Mouse (Mus musculus) lung, postnatal 4 days (tissue): ENCODE data around the gene Myf5.
A peak's percentile ranks its signal among the peaks of the same experiment; 100 is the strongest.

ENCODE experiments used
- DNase-seq, 2 experiments: peaks; one replicate each; pipeline ENCODE4 v3.0.0; 2021

The Myf5 gene

DNA sequence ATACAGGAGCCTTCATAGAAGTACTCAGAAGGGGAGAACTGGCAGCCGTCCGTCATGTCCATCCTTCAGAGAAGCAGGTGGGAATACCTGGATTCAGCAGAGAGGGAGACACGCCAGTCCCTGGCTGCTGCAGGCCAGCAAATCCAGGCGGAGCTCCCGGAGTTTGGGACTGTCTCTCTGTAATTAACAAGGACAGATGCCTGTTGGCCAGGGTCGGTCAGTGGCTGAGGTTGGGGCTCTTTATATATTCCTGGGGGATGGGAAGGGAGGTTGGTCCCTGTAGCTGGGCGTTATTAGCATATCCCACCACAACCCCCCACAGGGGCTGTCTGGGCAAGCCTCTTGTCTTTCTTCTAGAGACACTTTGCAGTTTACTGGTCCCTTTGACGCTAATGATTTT, at the start of gene Myf5:
Gene Myf5, minus strand, starts transcription at position 265 of the 400 bp plus-strand sequence.
- DNase-seq: no peak

DNA sequence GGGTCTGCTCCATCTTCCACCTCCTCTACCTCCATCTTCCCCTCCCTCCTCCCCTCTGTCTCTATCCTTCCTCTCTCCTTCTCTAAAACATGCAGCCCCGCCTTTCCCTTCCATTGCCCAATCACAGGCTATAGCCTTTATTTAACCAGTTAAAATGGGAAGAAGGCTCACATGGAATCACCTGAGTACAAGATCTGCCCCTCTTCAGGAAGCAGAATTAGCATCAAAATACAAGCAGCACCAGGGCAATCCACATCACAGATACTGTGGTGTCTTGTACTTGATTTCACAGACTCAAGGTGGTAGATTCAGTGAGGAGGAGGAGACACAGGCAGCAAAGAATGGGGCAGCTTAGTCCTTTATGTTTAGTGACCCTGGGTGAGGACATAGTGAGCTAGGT, 42.8 kb upstream of the Myf5 start:
- no peak for DNase-seq

DNA sequence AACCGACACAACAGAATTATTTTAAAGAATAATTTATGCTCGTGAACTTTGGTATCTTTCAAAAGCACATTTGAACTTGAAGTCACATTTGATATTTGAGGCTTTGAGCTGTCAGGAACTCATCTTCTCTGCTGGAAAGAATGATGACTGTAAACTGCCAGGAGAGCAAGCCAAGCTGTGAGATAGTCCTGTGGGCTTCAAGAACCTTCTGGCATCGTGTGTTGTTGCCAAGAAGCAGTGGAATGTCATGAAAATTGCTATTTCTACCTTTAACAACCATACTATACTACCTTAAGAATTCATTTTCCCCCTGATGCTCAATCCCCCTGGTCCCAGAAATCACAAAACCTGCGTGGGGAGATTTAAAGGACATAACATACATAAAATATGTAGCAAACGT, 33.3 kb upstream of the Myf5 start:
- no peak for DNase-seq

DNA sequence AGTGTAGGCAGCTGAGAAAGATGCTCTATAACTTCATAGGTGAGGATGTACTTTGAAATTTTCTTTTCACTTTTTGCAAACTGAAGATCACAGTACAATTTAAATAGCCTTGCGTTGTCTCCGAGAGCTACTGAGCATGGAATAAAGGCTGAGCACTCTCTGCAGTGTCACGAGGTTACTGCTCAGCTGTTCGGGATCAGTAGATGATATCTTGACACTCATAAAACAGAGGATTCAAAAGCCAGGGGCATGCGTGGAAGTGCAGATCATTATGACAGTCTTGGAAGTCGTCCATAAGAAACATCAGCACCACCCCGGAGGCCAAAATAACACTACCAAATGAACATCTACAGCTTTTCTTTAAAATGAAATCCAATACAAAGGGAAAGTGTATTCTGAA, 30.7 kb upstream of the Myf5 start:
- DNase-seq: no peak

DNA sequence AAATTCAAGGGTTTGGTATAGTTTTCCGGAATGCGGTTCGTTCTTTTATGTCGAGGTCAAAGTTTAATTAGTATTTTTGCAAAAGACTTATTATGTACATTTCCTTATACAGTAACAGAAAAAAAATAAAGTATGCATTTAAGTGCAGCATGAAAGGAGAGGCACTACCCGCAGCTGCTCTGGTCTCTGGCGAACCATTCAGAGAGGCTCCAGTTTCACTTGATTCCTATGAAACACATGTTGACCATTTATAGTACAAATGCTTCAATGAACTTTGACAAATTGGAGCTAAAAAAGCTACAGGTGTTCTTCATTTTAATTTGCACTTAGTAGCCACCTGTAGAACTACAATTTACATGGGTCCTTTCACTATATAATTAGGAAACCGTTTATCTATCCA, 28.8 kb upstream of the Myf5 start:
- DNase-seq: no peak

DNA sequence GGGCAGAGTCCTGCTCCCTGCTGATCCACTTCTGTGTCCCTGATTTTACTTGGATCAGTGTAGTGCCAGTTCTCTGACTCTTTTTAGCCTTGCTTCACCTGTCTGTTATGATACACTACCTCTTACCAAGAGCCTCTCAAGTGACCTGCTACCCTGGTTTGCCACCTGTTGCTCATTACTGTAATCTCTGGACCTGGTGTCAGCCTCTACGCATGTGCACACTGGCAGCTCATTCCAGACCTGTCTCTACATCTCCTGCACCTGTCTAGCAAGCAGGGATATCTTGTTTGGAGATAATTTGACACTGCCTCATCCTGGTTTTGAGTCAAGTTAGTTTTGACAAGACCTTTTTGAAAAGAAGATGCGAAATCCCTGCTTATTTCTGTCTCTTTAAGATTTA, 20.5 kb upstream of the Myf5 start:
- no peak for DNase-seq

DNA sequence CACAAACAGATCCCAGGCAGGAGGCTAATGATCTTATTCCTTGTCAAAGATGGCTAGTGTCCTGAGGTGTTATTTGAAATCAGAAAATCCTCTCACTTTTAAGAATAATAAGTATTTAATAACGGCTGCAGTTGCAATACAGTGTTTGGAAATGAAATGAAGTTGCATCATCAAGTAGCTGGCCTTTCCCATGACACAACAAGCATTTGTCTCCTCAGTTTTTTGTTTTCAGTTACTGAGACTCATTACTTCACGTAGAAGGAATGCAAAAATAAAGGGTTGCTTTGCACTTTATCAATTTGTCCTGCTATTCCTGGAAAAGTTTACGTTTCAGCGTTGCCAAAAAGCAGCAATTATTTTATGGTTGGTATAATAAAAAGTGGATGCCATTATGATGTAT, 17.5 kb upstream of the Myf5 start:
- DNase-seq: no peak

DNA sequence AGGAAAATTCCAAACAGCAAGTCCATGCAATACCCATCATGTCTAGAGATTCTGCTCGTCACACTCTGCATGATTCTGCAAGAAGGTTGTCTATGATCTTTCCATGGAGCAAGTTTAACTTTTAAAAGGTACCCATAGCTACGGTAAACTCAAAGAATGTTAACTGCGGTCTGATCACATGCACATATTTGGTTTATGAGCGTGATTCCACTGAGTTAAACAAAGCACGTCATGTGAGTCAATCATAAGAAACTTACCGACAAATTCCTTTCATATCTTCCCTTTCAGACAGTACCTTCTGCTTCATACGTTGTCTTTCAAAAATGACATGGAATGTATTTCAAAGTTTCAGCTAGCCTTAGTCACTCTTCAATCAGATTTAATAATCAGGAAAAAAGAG, 16.3 kb upstream of the Myf5 start:
- DNase-seq: no peak

DNA sequence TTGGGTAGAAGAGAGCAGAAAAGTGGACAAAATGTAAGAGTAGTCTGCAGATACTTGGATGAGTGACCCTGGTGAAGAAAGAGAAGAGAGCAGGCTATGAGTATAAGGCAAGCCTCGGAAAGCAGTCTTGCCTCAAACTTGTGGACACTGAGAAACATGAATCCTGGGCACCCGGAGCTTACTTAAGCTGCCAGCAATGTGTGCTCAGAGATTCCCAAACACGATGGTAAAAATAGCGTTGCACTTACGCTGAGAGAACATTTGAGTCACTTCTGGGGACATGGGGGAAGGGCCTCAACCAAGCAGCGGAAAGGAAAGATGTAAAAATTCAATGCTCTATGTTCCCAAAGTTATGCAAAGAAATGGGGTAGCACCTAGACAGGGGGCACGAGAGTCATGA, 13.7 kb upstream of the Myf5 start:
- no peak for DNase-seq

DNA sequence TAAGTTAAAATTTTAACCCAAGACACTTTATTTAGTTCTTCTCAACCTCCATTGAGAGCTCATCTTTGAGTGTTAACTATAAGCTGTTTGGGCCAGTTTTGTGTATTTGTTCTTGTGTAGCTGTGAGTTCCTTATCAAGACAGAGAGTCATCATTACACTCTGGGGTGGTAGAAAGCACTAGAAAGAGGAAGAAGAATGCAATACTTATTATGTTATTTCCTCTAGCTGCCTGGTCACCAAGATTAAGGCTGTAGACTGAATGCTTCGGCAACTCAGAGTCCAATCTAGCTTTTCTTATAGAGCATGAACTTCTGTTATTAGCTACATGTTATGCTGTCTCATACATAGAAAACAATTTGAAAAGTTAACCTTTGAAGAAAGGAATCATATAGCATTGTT, 10.5 kb upstream of the Myf5 start:
- no peak for DNase-seq

DNA sequence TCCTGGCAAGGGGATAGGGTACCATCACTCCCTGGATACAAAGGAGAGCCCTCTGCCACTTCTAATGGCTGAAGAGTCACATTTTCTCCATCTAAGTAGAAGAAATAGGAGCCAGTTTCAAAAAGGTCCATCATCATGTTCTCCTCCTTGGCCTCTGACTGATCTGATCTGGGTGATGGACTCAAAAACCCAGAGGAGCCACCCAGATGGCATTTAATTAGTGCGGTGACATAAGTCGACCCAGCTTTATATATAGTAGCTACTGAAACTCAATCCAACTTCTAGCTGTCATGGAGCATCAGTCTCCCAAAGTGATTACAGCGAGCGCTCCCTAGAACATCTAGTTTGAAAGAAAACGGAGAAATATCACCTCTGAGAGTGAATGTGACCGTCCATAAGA, 8.6 kb upstream of the Myf5 start, which contains the start of gene Myf6:
Gene Myf6, minus strand, starts transcription at position 170 of the 400 bp plus-strand sequence.
- no peak for DNase-seq

DNA sequence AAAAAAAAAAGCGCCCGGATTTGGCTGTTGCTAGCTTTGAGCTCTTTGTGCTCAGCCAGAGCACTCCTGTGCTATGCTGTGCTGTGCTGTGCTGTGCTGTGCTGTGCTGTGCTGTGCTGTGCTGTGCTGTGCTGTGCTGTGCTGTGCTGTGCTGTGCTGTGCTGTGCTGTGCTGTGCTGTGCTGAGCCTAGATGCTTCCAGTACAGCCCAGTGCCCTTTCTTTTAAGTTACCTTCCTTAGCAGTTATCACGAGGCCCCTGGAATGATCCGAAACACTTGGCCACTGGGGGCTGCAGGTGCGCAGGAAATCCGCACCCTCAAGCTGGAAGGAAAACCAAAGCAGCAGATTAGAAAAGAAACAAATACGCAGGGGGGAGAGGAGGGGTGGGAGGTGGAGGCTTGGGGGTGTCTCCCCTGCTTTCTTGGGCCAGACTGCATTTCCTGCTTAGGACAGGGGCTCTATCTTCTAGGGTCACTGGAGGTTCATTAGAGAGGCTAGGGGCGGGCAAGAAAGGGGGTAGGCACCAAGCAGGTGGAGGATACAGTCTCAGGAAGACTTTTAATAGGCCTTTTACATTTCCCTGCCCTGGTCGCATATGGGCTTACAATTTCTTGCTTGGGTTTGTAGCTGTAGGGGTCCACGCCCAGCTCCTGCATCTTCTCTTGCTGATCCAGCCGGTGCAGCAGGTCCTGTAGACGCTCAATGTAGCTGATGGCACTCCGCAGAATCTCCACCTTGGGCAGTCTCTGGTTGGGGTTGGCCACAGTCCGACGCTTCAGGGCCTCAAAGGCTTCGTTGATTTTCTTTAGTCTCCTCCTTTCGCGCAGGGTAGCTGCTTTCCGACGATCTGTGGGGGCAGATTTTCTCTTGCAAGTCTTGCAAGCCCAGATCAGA, 7.9 kb upstream of the Myf5 start:
- DNase-seq: no peak

DNA sequence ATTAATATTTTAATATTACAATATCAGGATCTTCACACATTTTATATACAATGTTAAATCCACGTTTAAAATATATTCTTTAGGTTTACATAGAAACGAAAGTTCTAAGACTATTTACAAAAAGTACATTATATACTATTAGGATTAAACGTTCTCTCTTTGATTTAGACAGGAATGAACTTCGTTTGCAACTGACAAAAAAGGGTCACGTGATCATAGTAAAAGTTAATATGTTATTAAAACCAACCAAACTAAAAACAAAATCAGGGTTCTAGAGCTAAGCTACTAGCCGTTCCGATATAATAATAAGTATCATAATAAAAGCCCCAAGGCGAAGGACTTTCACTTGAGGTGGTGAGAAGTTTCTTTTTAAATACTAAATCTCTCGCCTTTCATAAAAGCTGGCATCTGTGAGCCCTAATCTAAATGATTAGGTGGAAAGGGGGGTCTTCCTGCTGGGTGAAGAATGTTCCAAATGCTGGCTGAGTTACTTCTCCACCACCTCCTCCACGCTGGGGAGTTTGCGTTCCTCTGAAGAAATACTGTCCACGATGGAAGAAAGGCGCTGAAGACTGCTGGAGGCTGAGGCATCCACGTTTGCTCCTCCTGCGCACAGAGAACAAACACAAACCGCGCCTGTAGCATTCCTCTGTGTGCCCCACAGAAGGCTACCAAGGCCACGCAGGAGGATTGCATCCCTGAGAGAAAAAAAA, 7.1 kb upstream of the Myf5 start:
- no peak for DNase-seq

DNA sequence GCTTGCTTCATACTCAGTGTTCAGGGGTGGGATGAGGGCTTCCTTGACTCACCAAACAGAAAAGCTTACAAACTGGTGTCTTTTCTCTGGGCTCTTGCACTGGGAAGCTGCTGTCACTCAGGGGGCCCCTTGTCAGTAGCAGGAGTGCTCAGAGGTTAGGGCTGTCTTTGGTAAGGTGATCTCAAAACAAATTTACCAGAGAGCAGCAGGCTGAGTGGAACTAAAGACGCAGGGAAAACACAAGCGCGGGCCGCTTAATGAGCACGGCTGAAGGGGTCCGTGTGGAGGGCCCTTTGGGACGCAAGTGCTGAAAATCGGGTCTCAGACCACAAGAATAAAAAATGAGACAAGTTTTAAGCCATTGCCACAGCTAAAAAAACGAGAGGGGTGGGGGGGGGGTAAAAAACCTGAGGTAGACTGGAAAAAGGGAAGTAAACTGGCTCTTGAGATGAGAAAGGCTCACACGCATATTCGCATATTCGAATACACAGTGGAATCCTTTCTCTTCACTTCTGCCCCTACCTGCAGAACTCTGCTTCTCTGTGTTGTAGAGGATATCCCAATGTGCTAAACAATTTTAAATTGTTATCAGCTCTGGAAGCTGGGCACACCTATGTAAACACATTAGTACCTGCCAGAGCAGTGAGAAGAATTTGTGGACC, 2.9 kb upstream of the Myf5 start:
- no peak for DNase-seq

DNA sequence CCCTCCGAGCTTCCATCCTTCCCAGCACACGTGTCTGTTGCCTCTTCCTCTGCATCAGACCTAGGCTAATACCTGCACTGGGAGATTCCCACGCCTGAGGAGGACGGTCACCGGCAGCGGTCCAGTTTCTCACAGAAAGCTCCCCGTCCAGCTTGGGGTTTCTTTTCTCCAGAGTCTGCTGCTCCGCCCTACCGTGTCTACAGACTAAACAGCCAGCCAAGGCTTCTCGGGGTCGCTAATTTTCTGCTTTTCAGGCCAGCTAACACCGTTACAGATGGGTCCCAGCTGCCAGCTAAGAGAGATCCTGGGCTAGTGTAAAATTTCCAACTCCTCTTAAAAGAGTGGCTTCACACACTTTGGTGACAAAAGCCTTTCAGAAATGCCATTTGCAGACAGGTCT, 836 bp upstream of the Myf5 start:
- DNase-seq: no peak

DNA sequence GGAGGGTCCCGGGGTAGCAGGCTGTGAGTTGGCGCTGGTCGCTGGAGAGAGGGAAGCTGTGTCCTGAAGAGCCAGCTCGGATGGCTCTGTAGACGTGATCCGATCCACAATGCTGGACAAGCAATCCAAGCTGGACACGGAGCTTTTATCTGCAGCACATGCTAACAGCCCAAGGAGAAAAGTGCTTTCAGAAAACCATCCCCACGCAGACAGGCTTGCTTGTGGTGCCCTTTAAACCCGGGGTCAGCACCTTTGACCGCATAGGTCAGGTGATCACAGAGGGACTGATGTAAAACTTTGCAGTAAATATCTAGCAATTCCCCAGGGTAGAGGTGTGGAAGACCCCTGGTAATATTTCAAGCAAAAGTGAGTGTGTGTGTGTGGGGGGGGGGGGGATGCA, 1.9 kb downstream of the Myf5 start:
- DNase-seq: no peak

DNA sequence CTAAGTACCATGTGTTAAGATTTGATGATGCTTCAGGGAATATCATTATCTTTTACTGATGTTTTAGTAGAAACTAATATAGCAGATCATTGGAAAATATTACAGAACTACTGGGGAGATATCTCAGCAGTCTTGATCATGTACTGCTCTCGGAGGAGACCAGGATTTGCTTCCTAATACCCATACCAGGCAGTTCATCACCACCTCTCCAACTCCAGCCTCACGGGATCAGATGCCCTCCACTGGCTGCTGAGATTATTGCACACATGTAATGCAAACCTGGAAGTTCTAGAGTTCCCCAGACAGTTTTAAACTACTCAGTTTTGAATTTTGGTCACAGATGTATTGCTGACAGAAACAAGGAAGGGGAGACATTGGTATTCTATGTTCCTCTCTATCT, 12.4 kb downstream of the Myf5 start:
- no peak for DNase-seq

DNA sequence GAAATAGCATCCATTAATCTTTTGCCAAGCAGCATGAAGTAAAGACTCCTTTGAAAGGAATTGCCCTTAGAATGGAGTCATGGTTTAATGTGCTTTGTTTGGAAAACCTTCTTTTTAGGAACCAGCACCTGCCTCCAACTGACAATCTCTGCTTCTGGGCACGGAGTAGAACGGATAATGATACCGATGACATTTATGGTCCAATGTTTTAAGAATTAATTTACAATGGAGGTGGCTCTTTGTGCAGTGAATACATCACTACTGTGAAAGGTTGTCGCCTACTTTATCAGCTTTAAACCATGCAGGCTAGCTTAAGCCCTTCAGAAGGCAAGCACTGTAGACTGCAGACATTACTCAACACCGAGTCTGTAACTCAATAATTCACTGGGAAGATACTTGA, 14.2 kb downstream of the Myf5 start:
- no peak for DNase-seq

DNA sequence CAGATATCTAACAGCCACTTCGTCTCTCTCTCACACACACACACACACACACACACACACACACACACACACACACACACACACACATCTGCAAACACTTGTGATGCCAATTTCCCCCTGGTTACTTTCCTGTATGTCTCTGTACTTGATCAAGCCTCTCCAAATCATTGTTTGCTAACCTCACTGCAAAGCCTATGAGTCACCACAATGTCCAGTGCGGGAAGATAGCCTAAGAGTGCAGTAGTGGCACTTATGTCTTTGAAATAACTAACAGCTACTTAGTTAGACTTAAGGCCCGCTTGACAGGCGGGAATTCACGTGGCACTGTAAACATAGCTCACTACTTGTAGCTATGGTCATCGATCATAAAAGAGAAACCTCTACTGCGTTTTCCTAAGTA, 18.1 kb downstream of the Myf5 start:
- DNase-seq: peak; percentile 9 to 33

DNA sequence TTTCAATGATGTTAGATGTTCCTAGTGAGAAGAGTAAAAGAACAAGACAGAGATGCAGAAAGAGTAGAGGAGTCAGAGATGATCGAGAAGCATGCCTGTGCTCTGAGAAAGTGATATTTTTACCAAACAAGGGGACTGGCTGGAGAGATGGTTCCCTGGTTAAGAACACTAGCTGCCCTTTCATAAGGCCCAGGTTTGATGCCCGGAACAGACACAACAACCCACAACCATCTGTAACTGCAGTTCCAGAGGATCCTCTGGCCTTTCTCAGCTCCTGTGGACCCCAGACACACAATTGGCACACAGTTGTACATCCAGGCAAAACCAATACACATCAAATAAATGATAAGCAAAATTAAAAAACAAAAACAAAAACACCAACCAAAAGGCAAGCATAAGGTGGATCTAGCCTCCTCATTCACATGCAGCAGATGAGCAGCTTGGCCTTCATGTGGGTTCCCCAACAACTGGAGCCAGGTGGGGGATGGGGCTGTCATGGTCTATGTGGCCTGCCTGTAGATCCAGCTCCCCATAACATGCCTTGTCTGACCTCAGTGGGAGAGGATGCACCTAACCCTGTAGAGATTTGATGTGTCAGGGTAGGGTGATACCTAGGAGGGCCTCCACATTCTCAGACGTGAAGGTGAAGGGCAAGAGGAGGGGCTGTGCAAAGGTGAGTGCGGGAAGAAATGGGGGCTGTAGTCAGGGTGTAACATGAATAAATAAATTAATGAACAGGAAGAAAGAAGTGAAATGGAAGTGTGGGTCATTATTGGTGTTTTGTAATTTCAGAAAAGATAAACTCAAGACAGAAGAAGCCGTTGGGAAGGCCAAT, 36.2 kb downstream of the Myf5 start:
- DNase-seq: no peak

DNA sequence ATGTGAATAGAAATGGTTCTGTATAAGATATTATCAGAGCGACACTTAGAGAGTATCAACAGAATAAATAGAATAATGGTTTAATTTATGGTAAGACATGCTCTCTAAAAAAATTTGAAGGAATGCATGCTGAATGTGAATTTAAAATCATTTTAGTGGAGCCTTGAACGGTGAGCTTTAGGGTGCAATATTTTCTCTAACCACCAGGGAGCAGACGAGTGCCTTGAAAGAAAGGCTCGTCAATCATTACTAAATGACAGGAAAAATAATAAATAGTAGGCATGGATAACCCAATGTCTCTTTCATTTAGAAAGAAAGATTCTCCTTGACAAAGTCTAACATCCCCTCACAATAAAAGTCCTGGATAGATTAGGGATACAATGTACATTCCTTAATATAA, 43.2 kb downstream of the Myf5 start:
- peak in 1 of 2 experiments; percentile 14 for DNase-seq

DNA sequence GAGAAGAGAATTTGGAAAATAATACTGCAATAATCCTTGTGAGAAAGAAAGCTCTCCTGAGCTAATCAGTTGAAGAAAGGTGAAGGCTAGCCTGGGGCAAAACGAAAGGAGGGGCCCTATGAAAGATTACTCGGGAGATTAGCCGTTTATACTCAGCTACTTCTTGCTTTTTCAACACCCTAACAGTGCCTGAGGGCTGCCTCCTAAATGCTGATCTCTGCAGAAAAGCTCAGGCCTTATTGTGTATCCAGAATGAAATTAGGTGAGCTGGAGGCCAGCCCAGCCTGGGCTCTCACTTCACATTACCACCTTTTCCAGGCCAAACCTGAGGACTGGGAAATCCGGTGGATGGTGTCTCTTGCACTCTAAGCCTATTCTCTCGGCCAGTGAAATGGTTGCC, 49.0 kb downstream of the Myf5 start:
- DNase-seq: no peak
